Mouse (Mus musculus): ENCODE measurements at regions not wholly inside any gene's neighbourhood (a gene's known extent, or its start where the extent isn't known, plus 50 kb on each side); places are given as distances from the start of the nearest gene placed in this dataset.

- no peaks in the 10 kb centered on the region for H3K9me3 ChIP-seq
- H3K27me3 ChIP-seq = no peaks in the 10 kb centered on the region
- no peak overlapping the region for H3K4me3 ChIP-seq
- ATAC-seq (ENCODE audit: borderline replicate concordance, extremely low read depth, low FRiP score, low TSS enrichment) = peak; percentile 41; the same call in 1 of the 2 replicates
- H3K9ac ChIP-seq = no peak overlapping the region
- no peaks in the 10 kb centered on the region for H3K36me3 ChIP-seq
- peak overlapping the region; percentile 87 for H3K27ac ChIP-seq
- H3K4me1 ChIP-seq = peaks cover 26% of the 10 kb centered on the region
- H3K4me2 ChIP-seq = peak overlapping the region; percentile 32; the same call in 1 of the 2 replicates
- WGBS = 29% methylated on average over 10 of the region's 10 CpGs
Measured at GRCm38 (mm10) chr5:96917596-96918258, 79.8 kb upstream of the Bmp2k start.

GRCm38 (mm10) chr5:96919149-96919548 is 78.3 kb upstream of the Bmp2k start:
- Histone ChIP-seq H3K9me3 (no peaks in the 10 kb centered on the region), H3K27me3 (no peaks in the 10 kb centered on the region), H3K4me1 (peaks cover 20% of the 10 kb centered on the region), H3K27ac (no peak overlapping the region), H3K36me3 (no peaks in the 10 kb centered on the region), H3K4me2 (no peak overlapping the region), H3K9ac (no peak overlapping the region), H3K4me3 (no peak overlapping the region)
- ATAC-seq (ENCODE audit: borderline replicate concordance, extremely low read depth, low FRiP score, low TSS enrichment) = no peak
- WGBS = 56% methylated on average over 6 of the region's 6 CpGs

GRCm38 (mm10) chr5:96921037-96921436 is 76.5 kb upstream of the Bmp2k start:
- no peak overlapping the region for H3K4me2 ChIP-seq
- no peaks in the 10 kb centered on the region for H3K36me3 ChIP-seq
- H3K4me1 ChIP-seq = peaks cover 20% of the 10 kb centered on the region
- peak; percentile 47; the same call in 1 of the 2 replicates for ATAC-seq (ENCODE audit: borderline replicate concordance, extremely low read depth, low FRiP score, low TSS enrichment)
- 67% methylated on average over 6 of the region's 6 CpGs for WGBS
- no peaks in the 10 kb centered on the region for H3K27me3 ChIP-seq
- H3K9ac ChIP-seq = no peak overlapping the region
- H3K9me3 ChIP-seq = no peaks in the 10 kb centered on the region
- 0 out of 2 replicates have a peak overlapping the region, but pooled peaks have one; percentile 65 for H3K27ac ChIP-seq
- H3K4me3 ChIP-seq = no peak overlapping the region

- peak overlapping the region; percentile 21 for H3K4me2 ChIP-seq
- no peaks in the 10 kb centered on the region for H3K9me3 ChIP-seq
- H3K4me3 ChIP-seq = 0 out of 2 replicates have a peak overlapping the region, but pooled peaks have one; percentile 2
- H3K27ac ChIP-seq = peak overlapping the region; percentile 65
- peaks cover 20% of the 10 kb centered on the region for H3K4me1 ChIP-seq
- no peak overlapping the region for H3K9ac ChIP-seq
- H3K36me3 ChIP-seq = no peaks in the 10 kb centered on the region
- H3K27me3 ChIP-seq = no peaks in the 10 kb centered on the region
- 51% methylated on average over 6 of the region's 6 CpGs for WGBS
- ATAC-seq (ENCODE audit: borderline replicate concordance, extremely low read depth, low FRiP score, low TSS enrichment) = no peak
Measured at GRCm38 (mm10) chr5:96921511-96921910, 76.0 kb upstream of the Bmp2k start.

GRCm38 (mm10) chr5:96921973-96922715 is 75.3 kb upstream of the Bmp2k start:
- Histone ChIP-seq H3K9me3 (no peaks in the 10 kb centered on the region), H3K4me1 (peaks cover 16% of the 10 kb centered on the region), H3K4me3 (0 out of 2 replicates have a peak overlapping the region, but pooled peaks have one; percentile 2), H3K36me3 (no peaks in the 10 kb centered on the region), H3K4me2 (peak overlapping the region; percentile 21), H3K9ac (no peak overlapping the region), H3K27ac (peak overlapping the region; percentile 65), H3K27me3 (no peaks in the 10 kb centered on the region)
- peak; percentile 25; the same call in 1 of the 2 replicates for ATAC-seq (ENCODE audit: borderline replicate concordance, extremely low read depth, low FRiP score, low TSS enrichment)
- 29% methylated on average over 11 of the region's 11 CpGs for WGBS

- no peaks in the 10 kb centered on the region for H3K27me3 ChIP-seq
- no peaks in the 10 kb centered on the region for H3K9me3 ChIP-seq
- peak overlapping the region; percentile 65 for H3K27ac ChIP-seq
- WGBS = 70% methylated on average over 4 of the region's 4 CpGs
- no peak overlapping the region for H3K4me3 ChIP-seq
- H3K9ac ChIP-seq = no peak overlapping the region
- ATAC-seq (ENCODE audit: borderline replicate concordance, extremely low read depth, low FRiP score, low TSS enrichment) = no peak
- peaks cover 10% of the 10 kb centered on the region for H3K4me1 ChIP-seq
- H3K4me2 ChIP-seq = no peak overlapping the region
- H3K36me3 ChIP-seq = no peaks in the 10 kb centered on the region
Measured at GRCm38 (mm10) chr5:96922716-96923076, 74.8 kb upstream of the Bmp2k start.

- H3K27me3 ChIP-seq = no peaks in the 10 kb centered on the region
- H3K4me3 ChIP-seq = no peak overlapping the region
- no peaks in the 10 kb centered on the region for H3K36me3 ChIP-seq
- H3K9me3 ChIP-seq = no peaks in the 10 kb centered on the region
- WGBS = 97% methylated on average over 1 of the region's 1 CpGs
- peaks cover 6% of the 10 kb centered on the region for H3K4me1 ChIP-seq
- no peak overlapping the region for H3K9ac ChIP-seq
- H3K4me2 ChIP-seq = no peak overlapping the region
- no peak for ATAC-seq (ENCODE audit: borderline replicate concordance, extremely low read depth, low FRiP score, low TSS enrichment)
- H3K27ac ChIP-seq = no peak overlapping the region
Measured at GRCm38 (mm10) chr5:96923526-96923925, 74.0 kb upstream of the Bmp2k start.

- Histone ChIP-seq H3K4me3 (no peak overlapping the region), H3K9me3 (no peaks in the 10 kb centered on the region), H3K36me3 (no peaks in the 10 kb centered on the region), H3K27ac (no peak overlapping the region), H3K27me3 (no peaks in the 10 kb centered on the region), H3K4me1 (peaks cover 6% of the 10 kb centered on the region), H3K4me2 (no peak overlapping the region), H3K9ac (no peak overlapping the region)
- WGBS = 74% methylated on average over 6 of the region's 7 CpGs
- no peak for ATAC-seq (ENCODE audit: borderline replicate concordance, extremely low read depth, low FRiP score, low TSS enrichment)
Measured at GRCm38 (mm10) chr5:96924736-96925429, 72.6 kb upstream of the Bmp2k start.

GRCm38 (mm10) chr5:96925943-96926342 is 71.5 kb upstream of the Bmp2k start:
- no peak overlapping the region for H3K9ac ChIP-seq
- H3K9me3 ChIP-seq = no peaks in the 10 kb centered on the region
- H3K4me1 ChIP-seq = peaks cover 6% of the 10 kb centered on the region
- H3K27me3 ChIP-seq = no peaks in the 10 kb centered on the region
- H3K4me2 ChIP-seq = no peak overlapping the region
- H3K27ac ChIP-seq = no peak overlapping the region
- H3K36me3 ChIP-seq = no peaks in the 10 kb centered on the region
- no peak overlapping the region for H3K4me3 ChIP-seq
- ATAC-seq (ENCODE audit: borderline replicate concordance, extremely low read depth, low FRiP score, low TSS enrichment) = no peak
- 63% methylated on average over 2 of the region's 2 CpGs for WGBS

- no peak overlapping the region for H3K9ac ChIP-seq
- no peak overlapping the region for H3K4me3 ChIP-seq
- H3K9me3 ChIP-seq = no peaks in the 10 kb centered on the region
- 48% methylated on average over 2 of the region's 2 CpGs for WGBS
- no peak overlapping the region for H3K4me2 ChIP-seq
- no peak for ATAC-seq (ENCODE audit: borderline replicate concordance, extremely low read depth, low FRiP score, low TSS enrichment)
- H3K27ac ChIP-seq = no peak overlapping the region
- no peaks in the 10 kb centered on the region for H3K36me3 ChIP-seq
- H3K4me1 ChIP-seq = no peaks in the 10 kb centered on the region
- H3K27me3 ChIP-seq = no peaks in the 10 kb centered on the region
Measured at GRCm38 (mm10) chr5:96931091-96931490, 66.4 kb upstream of the Bmp2k start.

GRCm38 (mm10) chr5:96931576-96932152 is 65.8 kb upstream of the Bmp2k start:
- Histone ChIP-seq H3K9ac (no peak overlapping the region), H3K27ac (no peak overlapping the region), H3K4me3 (no peak overlapping the region), H3K27me3 (no peaks in the 10 kb centered on the region), H3K4me2 (no peak overlapping the region), H3K36me3 (no peaks in the 10 kb centered on the region), H3K4me1 (no peaks in the 10 kb centered on the region), H3K9me3 (no peaks in the 10 kb centered on the region)
- ATAC-seq (ENCODE audit: borderline replicate concordance, extremely low read depth, low FRiP score, low TSS enrichment) = no peak
- WGBS = 43% methylated on average over 4 of the region's 4 CpGs
